Comparison of ENCODE assay signal across 9 mouse cellular contexts in the genomic region with DNA sequence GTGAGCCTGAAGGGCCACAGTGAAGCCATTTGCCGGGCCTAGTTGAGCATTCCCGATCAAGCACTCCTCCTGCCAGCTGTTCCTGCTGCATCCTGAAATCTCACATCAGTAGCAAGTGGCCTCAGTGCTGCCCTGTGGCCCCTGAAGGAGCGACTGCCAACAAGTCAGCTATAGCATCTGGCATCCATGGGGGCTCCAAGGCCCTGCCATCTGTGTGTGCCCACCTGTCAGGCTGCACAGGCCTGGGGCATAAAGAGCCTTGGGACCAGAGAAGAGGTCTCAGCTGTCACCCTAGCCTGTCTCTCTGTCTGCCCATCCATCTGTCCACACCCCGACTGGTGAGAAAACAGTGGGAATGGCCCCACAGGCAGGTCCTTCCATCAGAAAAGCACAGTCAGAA. TPM values are rescaled to one million over a fixed set of nuclear protein-coding genes. Genes with fewer than 3 reads are reported as not detected.
DNase-seq lines count a peak whose midpoint lies in the region; ATAC-seq and TF ChIP-seq lines count a peak whose summit lies in the region.
"Had no signal": no experiment of that assay in that cellular context is flagged by ENCODE, and none has a peak within 500 bp of the region (broad histone marks: within the 10 kb centered on the region; RNA-seq: fewer than 3 reads in every experiment).

No protein-coding gene starts in this region.

- no peak for TF ChIP-seq EP300 in liver, postnatal 0 days (IDR thresholded peaks at IDR 0.05; ENCODE audit: low read depth)

- no peaks in the 10 kb centered on the region; the same call in 1 of the 2 replicates for H3K27me3 ChIP-seq in heart, embryonic 16.5 days (ENCODE audit: control insufficient read depth, insufficient read depth, low read length)
- no peaks in the 10 kb centered on the region for H3K27me3 ChIP-seq in liver, postnatal 0 days (ENCODE audit: insufficient read depth, low read length)
- H3K27me3 ChIP-seq in liver, embryonic 11.5 days (replicated peaks; ENCODE audit: control insufficient read depth, insufficient read depth, low read length), result peaks cover 4% of the 10 kb centered on the region; the same call in 1 of the 2 replicates
- H3K27me3 ChIP-seq in embryonic facial prominence, embryonic 10.5 days (replicated peaks; ENCODE audit: low read depth, poor library complexity, severe bottlenecking), result no peaks in the 10 kb centered on the region; the same call in 1 of the 2 replicates
- H3K27me3 ChIP-seq in limb, embryonic 15.5 days, result no peaks in the 10 kb centered on the region
- H3K27me3 ChIP-seq: lung, embryonic 15.5 days had no signal

- WGBS in heart, embryonic 16.5 days, result 59% methylated on average over 4 of the region's 4 CpGs
- whole genome bisulfite sequencing in liver, postnatal 0 days (ENCODE audit: insufficient replicate concordance), result 52% methylated on average over 4 of the region's 4 CpGs
- 60% methylated on average over 4 of the region's 4 CpGs for WGBS in liver, embryonic 11.5 days
- 66% methylated on average over 4 of the region's 4 CpGs for WGBS in embryonic facial prominence, embryonic 10.5 days
- 62% methylated on average over 4 of the region's 4 CpGs for WGBS in limb, embryonic 15.5 days

- H3K36me3 ChIP-seq in heart, embryonic 16.5 days (ENCODE audit: control insufficient read depth, insufficient read depth), result no peaks in the 10 kb centered on the region
- 0 out of 2 replicates have a peak, but pooled peaks cover 2% of the 10 kb centered on the region for H3K36me3 ChIP-seq in liver, postnatal 0 days (replicated peaks; ENCODE audit: insufficient read depth, low read length)
- no peaks in the 10 kb centered on the region for H3K36me3 ChIP-seq in liver, embryonic 11.5 days (ENCODE audit: control insufficient read depth, insufficient read depth, low read length)
- no peaks in the 10 kb centered on the region for H3K36me3 ChIP-seq in embryonic facial prominence, embryonic 10.5 days (replicated peaks)
- H3K36me3 ChIP-seq in limb, embryonic 15.5 days, result no peaks in the 10 kb centered on the region
- H3K36me3 ChIP-seq: lung, embryonic 15.5 days had no signal

- intact Hi-C loops in heart, postnatal 14 days (cut with DNase I), result no loop called here

- TF ChIP-seq CTCF in liver, postnatal 0 days (IDR thresholded peaks at IDR 0.05; ENCODE audit: low read depth), result no peak

- no peak overlapping the region for H3K4me2 ChIP-seq in heart, embryonic 16.5 days (ENCODE audit: low read depth, low read length)
- no peak overlapping the region for H3K4me2 ChIP-seq in liver, postnatal 0 days (ENCODE audit: low read depth, low read length)
- no peak overlapping the region for H3K4me2 ChIP-seq in liver, embryonic 11.5 days
- H3K4me2 ChIP-seq in limb, embryonic 15.5 days, result 0 out of 2 replicates have a peak overlapping the region, but pooled peaks have one; percentile 1
- H3K4me2 ChIP-seq: lung, embryonic 15.5 days had no signal

- H3K4me1 ChIP-seq in heart, embryonic 16.5 days (ENCODE audit: control insufficient read depth, insufficient read depth, low read length), result peaks cover 60% of the 10 kb centered on the region
- peaks cover 36% of the 10 kb centered on the region for H3K4me1 ChIP-seq in liver, postnatal 0 days (ENCODE audit: insufficient read depth)
- peaks cover 5% of the 10 kb centered on the region; the same call in 1 of the 2 replicates for H3K4me1 ChIP-seq in liver, embryonic 11.5 days (replicated peaks; ENCODE audit: control insufficient read depth, insufficient read depth, low read length)
- peaks cover 37% of the 10 kb centered on the region for H3K4me1 ChIP-seq in embryonic facial prominence, embryonic 10.5 days
- H3K4me1 ChIP-seq in limb, embryonic 15.5 days, result peaks cover 18% of the 10 kb centered on the region

- no peak for DNase-seq in heart, postnatal 14 days
- DNase-seq in liver, postnatal 0 days, result no peak
- no peak for DNase-seq in liver, embryonic 11.5 days (ENCODE audit: low spot score)
- no peak for DNase-seq in embryonic facial prominence, embryonic 10.5 days (ENCODE audit: low spot score)
- DNase-seq: cerebellum, adult 9-10 months had no signal

- H3K27ac ChIP-seq in heart, embryonic 16.5 days (ENCODE audit: low read length), result peak overlapping the region; percentile 53
- peak overlapping the region; percentile 70 for H3K27ac ChIP-seq in liver, postnatal 0 days (ENCODE audit: low read depth)
- H3K27ac ChIP-seq in liver, embryonic 11.5 days (ENCODE audit: low read depth, low read length), result no peak overlapping the region
- H3K27ac ChIP-seq in embryonic facial prominence, embryonic 10.5 days (replicated peaks), result peak overlapping the region; percentile 31
- H3K27ac ChIP-seq in limb, embryonic 15.5 days, result no peak overlapping the region

- no peak for ATAC-seq in heart, embryonic 16.5 days (replicated peaks; ENCODE audit: extremely low read depth, insufficient read depth, low FRiP score)
- ATAC-seq in liver, postnatal 0 days, result no peak
- ATAC-seq in liver, embryonic 11.5 days (replicated peaks; ENCODE audit: low FRiP score), result no peak
- ATAC-seq in limb, embryonic 15.5 days (ENCODE audit: insufficient number of reproducible peaks, low FRiP score, low TSS enrichment, low read depth), result no peak
- no peak for ATAC-seq in inflammation-experienced regulatory T-cells, adult 6 months

- no peaks in the 10 kb centered on the region for H3K9me3 ChIP-seq in heart, embryonic 16.5 days (replicated peaks; ENCODE audit: control insufficient read depth, low read length)
- no peaks in the 10 kb centered on the region for H3K9me3 ChIP-seq in liver, postnatal 0 days (ENCODE audit: low read length)
- no peaks in the 10 kb centered on the region for H3K9me3 ChIP-seq in liver, embryonic 11.5 days (ENCODE audit: control insufficient read depth, low read length)
- H3K9me3 ChIP-seq in embryonic facial prominence, embryonic 10.5 days, result no peaks in the 10 kb centered on the region
- no peaks in the 10 kb centered on the region for H3K9me3 ChIP-seq in limb, embryonic 15.5 days
- H3K9me3 ChIP-seq: lung, embryonic 15.5 days had no signal

- no peak overlapping the region for H3K4me3 ChIP-seq in heart, embryonic 16.5 days (ENCODE audit: low read length)
- no peak overlapping the region for H3K4me3 ChIP-seq in liver, postnatal 0 days (ENCODE audit: low read depth, low read length)
- H3K4me3 ChIP-seq in liver, embryonic 11.5 days (ENCODE audit: low read depth, low read length), result no peak overlapping the region
- no peak overlapping the region for H3K4me3 ChIP-seq in embryonic facial prominence, embryonic 10.5 days
- H3K4me3 ChIP-seq in limb, embryonic 15.5 days, result no peak overlapping the region
- H3K4me3 ChIP-seq: lung, embryonic 15.5 days had no signal

- peak overlapping the region; percentile 14; the same call in 1 of the 2 replicates for H3K9ac ChIP-seq in heart, embryonic 16.5 days (ENCODE audit: low read length)
- no peak overlapping the region for H3K9ac ChIP-seq in liver, postnatal 0 days (replicated peaks)
- no peak overlapping the region for H3K9ac ChIP-seq in liver, embryonic 11.5 days (ENCODE audit: low read depth, low read length)
- no peak overlapping the region for H3K9ac ChIP-seq in limb, embryonic 15.5 days
- H3K9ac ChIP-seq: lung, embryonic 15.5 days had no signal

RNA-seq across cellular contexts. Expression of a gene that starts 43.4 kb away (rescaled TPM):
- polyA plus RNA-seq in heart, embryonic 16.5 days (2015; fragmentation: Nextera tagmentation; extraction: Ambion mirVana), result 12.7 and 21.1 TPM in 2 replicates
- 10 to 100 TPM; 72.2 to 78.0 TPM for total RNA-seq in heart, postnatal 14 days (2021)
- polyA plus RNA-seq in liver, postnatal 0 days (2015; fragmentation: Nextera tagmentation; extraction: Ambion mirVana), result 14.8 and 15.8 TPM in 2 replicates
- 14.4 and 15.0 TPM in 2 replicates for polyA plus RNA-seq in liver, embryonic 11.5 days (2014; fragmentation: Nextera tagmentation; extraction: Ambion mirVana)
- 21.7 and 22.5 TPM in 2 replicates for polyA plus RNA-seq in embryonic facial prominence, embryonic 10.5 days (2016; fragmentation: Nextera tagmentation; extraction: Ambion mirVana)
- 13.6 and 14.5 TPM in 2 replicates for polyA plus RNA-seq in limb, embryonic 15.5 days (2015; fragmentation: Nextera tagmentation; extraction: Ambion mirVana)
- 10 to 100 TPM in 2 of 3 experiments, 1 to 10 TPM in 1; 6.1 to 36.2 (median 19.9) TPM for polyA plus RNA-seq in inflammation-experienced regulatory T-cells, adult 6 months (2017; shearing (Covaris generic))

RNA-seq across cellular contexts. Expression of a gene that starts 54.2 kb away (rescaled TPM):
- polyA plus RNA-seq in heart, embryonic 16.5 days (2015; fragmentation: Nextera tagmentation; extraction: Ambion mirVana), result 2.0 and 7.8 TPM in 2 replicates
- total RNA-seq in heart, postnatal 14 days (2021), result not detected
- not detected in 2 replicates for polyA plus RNA-seq in liver, postnatal 0 days (2015; fragmentation: Nextera tagmentation; extraction: Ambion mirVana)
- polyA plus RNA-seq in liver, embryonic 11.5 days (2014; fragmentation: Nextera tagmentation; extraction: Ambion mirVana), result 2.1 TPM in 1 of 2 replicates, not detected in the other
- not detected in 2 replicates for polyA plus RNA-seq in embryonic facial prominence, embryonic 10.5 days (2016; fragmentation: Nextera tagmentation; extraction: Ambion mirVana)
- polyA plus RNA-seq in limb, embryonic 15.5 days (2015; fragmentation: Nextera tagmentation; extraction: Ambion mirVana), result 3.6 and 12.5 TPM in 2 replicates
- 10 to 100 TPM in 2 of 3 experiments, 1 to 10 TPM in 1; 6.7 to 39.0 (median 18.9) TPM for polyA plus RNA-seq in inflammation-experienced regulatory T-cells, adult 6 months (2017; shearing (Covaris generic))

Comparison
In these comparisons a context has a peak if more than half of its experiments do, and no peak if none do; other contexts are left out.
1. H3K27ac ChIP-seq: peak in heart, embryonic 16.5 days (single experiment), liver, postnatal 0 days (single experiment) and embryonic facial prominence, embryonic 10.5 days (single experiment); none in liver, embryonic 11.5 days (single experiment) and limb, embryonic 15.5 days (single experiment).